Mouse (Mus musculus) liver (tissue): ENCODE data around the gene Ccdc174.

Experiments used
- DNase-seq: peaks from one replicate; pipeline ENCODE4 v3.0.0-alpha.2; 2020; ENCODE audit warnings: mixed read lengths

The Ccdc174 gene

DNA sequence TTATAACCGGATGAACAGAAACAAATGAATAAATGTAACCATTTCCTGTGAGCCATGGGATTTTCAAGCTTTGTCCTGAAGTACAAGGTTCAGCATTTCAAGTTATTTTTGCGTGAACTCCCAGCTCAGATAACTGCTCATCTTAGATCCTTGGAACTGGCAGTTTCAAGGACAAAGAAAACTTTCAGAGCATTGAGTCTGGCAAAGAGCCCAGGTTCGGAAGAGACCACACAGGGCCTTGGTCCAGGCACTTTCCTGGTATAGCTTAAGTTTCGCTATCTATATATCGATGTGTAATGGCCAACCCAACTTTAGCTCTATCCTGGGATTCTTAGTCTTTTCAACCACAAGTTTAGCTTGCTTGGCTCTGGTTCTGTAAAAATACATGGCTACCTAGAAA lies 53.4 kb downstream of the Ccdc174 start:
- no peak for DNase-seq

DNA sequence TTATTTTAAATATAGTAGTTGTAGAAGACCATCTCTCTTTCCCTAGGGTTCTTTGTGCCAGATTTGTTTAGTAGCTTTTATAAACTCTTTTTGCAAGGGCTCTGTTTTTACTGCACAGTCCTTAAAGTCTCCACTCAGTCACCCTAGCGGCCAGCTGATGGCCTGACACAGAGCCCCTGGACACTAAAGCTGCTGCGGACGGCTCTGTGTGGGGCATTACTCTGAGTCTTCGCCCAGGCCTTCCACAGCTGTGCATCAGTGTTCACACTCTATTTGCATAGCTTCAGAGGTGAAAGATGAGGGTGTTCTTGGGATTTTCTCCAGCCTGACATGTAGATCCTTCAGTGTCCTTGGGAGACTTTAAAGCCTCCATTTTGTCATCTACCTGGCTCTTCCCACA lies 60.6 kb downstream of the Ccdc174 start:
- no peak for DNase-seq

DNA sequence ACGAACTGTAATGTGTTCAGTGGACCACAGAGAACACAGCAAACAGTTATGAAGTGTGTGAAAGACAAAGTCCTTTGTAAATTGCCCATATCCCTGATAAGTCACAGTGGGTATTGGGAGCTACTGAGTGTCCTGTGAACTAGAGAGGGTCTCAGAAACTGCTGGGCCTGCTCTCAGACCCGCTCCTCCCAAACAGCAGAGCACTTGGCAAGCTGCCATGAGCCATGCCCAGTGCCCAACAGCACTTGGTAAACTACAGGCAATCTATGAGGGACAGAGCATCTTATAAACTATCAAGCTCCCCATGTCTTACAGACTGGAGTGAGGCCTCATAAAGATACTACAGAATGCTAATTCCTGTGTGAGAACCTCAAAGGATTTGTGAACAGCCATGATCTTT lies 70.6 kb downstream of the Ccdc174 start:
- no peak for DNase-seq
